Mouse (Mus musculus): ENCODE measurements around the gene Dock2. TPM values are rescaled to one million over a fixed set of nuclear protein-coding genes. Genes with fewer than 3 reads are reported as not detected.
A peak's percentile ranks its signal among the peaks of the same experiment; 100 is the strongest.

The Dock2 gene
- polyA plus RNA-seq, 1 experiment from 2014 or later = 0.58 TPM

DNA sequence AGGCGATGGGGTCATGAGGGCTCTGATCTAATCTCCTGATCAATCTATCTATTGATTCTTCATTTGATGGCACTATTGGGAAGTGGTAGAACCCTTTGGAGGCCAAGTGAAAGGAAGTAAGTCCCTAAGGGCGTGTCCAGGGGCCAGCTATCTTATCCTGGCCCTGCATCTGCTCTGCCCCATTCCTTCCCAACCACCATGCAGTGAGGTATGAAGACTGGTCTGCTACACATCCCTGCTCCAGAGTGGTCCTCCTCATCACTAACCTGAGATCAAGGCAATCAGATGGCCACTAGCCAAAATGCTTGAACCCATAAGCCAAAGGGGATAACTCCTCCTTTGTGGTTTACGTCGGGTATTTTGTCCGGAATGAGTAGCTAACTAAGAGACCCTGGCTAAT lies 256.5 kb downstream of the Dock2 start:
- H3K27me3 ChIP-seq = no peaks in the 10 kb centered on the region
- 84% methylated on average over 5 of the region's 5 CpGs for WGBS
- no peak for ATAC-seq (ENCODE audit: insufficient number of reproducible peaks, insufficient read depth, low FRiP score, low TSS enrichment, low read depth)

DNA sequence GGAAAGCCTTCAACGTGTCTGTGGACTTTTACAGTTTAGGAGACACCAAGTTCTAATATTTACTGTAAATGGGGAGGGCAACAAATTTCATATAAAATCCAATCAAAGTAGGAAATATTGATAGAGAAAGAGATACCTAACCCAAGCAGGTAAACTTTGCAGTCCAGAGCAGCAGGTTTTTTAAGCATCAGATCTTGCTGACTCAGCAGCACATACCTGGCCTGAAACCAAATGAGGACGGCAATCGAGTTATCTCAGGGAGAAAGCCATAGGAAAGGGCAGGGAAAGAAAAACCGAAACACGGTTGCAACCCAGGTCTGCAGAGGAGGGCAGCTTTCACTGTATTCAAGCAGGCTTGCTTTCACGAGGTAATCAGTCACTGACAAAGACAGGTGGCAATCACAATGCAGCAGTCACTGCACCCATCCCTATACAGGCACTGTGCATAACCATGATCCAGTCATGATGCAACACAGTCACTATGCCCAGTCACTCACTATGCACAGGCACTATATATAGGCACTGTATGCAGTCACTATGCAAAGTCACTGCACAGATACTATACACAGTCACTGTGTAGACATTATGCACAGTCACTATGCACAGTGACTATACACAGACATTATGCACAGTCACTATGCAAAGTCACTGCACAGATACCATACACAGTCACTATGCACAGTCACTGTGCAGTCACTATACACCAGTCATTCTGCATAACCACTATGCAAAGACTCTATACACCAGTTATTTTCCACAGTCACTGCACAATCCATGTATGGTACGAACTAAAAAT lies 258.4 kb downstream of the Dock2 start:
- H3K27me3 ChIP-seq = no peaks in the 10 kb centered on the region
- H3K4me2 ChIP-seq = no peak overlapping the region
- H3K9ac ChIP-seq (replicated peaks) = no peak overlapping the region
- no peaks in the 10 kb centered on the region for H3K9me3 ChIP-seq
- H3K4me3 ChIP-seq (replicated peaks) = no peak overlapping the region
- H3K4me1 ChIP-seq (replicated peaks) = no peaks in the 10 kb centered on the region
- no peak overlapping the region for H3K27ac ChIP-seq
- no peaks in the 10 kb centered on the region for H3K36me3 ChIP-seq
- 0 out of 2 replicates have a peak, but pooled peaks have one; percentile 26 for ATAC-seq (ENCODE audit: insufficient number of reproducible peaks, insufficient read depth, low FRiP score, low TSS enrichment, low read depth)
- 78% methylated on average over 7 of the region's 7 CpGs for WGBS

More for the DNA sequence above, 256.5 kb downstream of the Dock2 start:
- H3K4me3 ChIP-seq (replicated peaks) = no peak overlapping the region
- no peak overlapping the region for H3K4me2 ChIP-seq
- H3K4me1 ChIP-seq (replicated peaks) = no peaks in the 10 kb centered on the region
- H3K9me3 ChIP-seq = no peaks in the 10 kb centered on the region
- no peaks in the 10 kb centered on the region for H3K36me3 ChIP-seq
- no peak overlapping the region for H3K27ac ChIP-seq
- no peak overlapping the region for H3K9ac ChIP-seq (replicated peaks)

DNA sequence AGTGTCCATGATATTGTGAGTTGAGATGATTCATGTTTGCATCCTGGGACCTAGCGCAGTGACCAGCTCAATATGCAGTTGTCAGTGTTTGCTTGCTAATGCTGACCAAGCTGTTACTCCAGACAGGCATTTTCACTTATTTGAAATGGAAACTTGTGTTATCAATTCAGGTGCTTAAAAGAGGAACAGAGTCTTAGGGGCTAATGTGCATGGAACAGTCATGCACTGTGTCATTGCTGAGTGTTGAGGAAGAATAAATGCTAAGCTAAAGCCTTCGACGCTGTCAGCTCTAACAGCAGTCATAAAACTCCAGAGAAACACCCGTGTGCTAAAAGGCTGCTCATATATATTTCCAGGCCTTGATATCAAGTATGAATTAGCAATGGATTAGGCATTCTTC lies 259.1 kb downstream of the Dock2 start:
- no peak overlapping the region for H3K4me3 ChIP-seq (replicated peaks)
- ATAC-seq (ENCODE audit: insufficient number of reproducible peaks, insufficient read depth, low FRiP score, low TSS enrichment, low read depth) = no peak
- H3K27ac ChIP-seq = no peak overlapping the region
- no peaks in the 10 kb centered on the region for H3K4me1 ChIP-seq (replicated peaks)
- no peak overlapping the region for H3K9ac ChIP-seq (replicated peaks)
- no peaks in the 10 kb centered on the region for H3K27me3 ChIP-seq
- 76% methylated on average over 4 of the region's 4 CpGs for WGBS
- H3K36me3 ChIP-seq = no peaks in the 10 kb centered on the region
- H3K4me2 ChIP-seq = no peak overlapping the region
- H3K9me3 ChIP-seq = no peaks in the 10 kb centered on the region

DNA sequence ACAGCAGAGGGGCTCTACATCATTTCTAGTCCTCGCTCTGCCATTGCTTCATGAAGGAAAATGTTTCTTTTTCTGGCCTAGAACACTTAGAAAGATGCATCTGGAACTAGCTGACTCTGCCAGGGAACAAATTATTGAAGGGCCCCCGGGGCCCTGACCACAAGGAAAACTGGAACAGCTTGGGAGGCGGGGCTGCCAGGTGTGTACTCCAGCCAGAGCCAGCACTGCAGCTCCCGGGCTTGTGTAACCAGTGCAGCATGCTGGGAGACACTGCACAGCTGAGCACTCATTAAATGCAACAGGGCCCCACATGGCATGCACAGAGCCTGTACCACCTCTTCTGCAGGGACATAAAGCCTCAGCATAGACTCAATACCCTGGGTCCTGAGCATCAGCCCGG lies 265.1 kb downstream of the Dock2 start:
- Histone ChIP-seq H3K4me3 (replicated peaks) (no peak overlapping the region), H3K4me1 (replicated peaks) (peaks cover 10% of the 10 kb centered on the region; the same call in 1 of the 2 replicates), H3K4me2 (no peak overlapping the region), H3K9me3 (no peaks in the 10 kb centered on the region), H3K27ac (no peak overlapping the region), H3K27me3 (no peaks in the 10 kb centered on the region), H3K9ac (replicated peaks) (no peak overlapping the region), H3K36me3 (no peaks in the 10 kb centered on the region)
- 43% methylated on average over 5 of the region's 5 CpGs for WGBS
- peak; percentile 86 for ATAC-seq (ENCODE audit: insufficient number of reproducible peaks, insufficient read depth, low FRiP score, low TSS enrichment, low read depth)

DNA sequence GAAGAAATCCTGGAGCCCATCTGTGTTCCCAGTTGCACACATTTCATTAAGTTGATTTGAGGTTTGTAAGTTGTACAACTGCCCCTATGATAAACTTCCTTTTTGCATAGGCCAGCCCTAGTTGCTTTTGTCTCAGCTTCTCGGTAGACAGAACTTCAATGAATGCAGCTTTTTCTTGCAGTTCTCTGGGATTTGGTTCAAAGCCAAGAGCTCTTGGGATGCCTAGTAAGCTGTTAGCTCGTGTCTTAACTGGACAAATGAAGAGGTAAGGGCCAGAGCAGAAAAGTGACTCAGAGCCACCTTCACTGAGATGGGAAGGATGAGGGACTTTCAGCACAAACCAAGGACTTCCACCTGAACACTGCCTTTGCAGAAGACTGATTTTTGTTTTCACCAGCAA lies 266.7 kb downstream of the Dock2 start:
- H3K36me3 ChIP-seq = no peaks in the 10 kb centered on the region
- no peak for ATAC-seq (ENCODE audit: insufficient number of reproducible peaks, insufficient read depth, low FRiP score, low TSS enrichment, low read depth)
- no peak overlapping the region for H3K4me2 ChIP-seq
- H3K9ac ChIP-seq (replicated peaks) = no peak overlapping the region
- no peaks in the 10 kb centered on the region for H3K27me3 ChIP-seq
- 77% methylated on average over 2 of the region's 2 CpGs for WGBS
- peaks cover 10% of the 10 kb centered on the region; the same call in 1 of the 2 replicates for H3K4me1 ChIP-seq (replicated peaks)
- no peak overlapping the region for H3K4me3 ChIP-seq (replicated peaks)
- H3K27ac ChIP-seq = no peak overlapping the region
- no peaks in the 10 kb centered on the region for H3K9me3 ChIP-seq

DNA sequence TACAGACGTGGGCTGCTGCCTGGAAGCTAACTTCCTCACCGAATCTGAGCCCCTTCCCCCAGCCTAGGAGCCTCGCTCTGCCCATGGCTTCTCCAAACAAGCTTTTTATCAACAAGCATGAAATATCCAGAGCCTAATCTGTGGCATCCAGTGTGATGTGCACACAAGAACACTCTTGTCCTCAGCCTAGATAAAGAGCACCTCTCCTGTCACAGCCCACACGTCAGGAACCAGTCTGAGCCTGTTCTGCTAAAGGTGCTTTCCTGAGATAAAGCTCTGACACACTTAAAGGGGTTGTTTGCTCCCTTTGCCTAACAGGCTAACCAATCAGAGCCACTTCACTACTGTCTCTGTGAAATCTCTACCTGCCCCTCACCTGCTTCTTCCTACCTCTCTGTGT lies 268.4 kb downstream of the Dock2 start:
- H3K36me3 ChIP-seq = no peaks in the 10 kb centered on the region
- H3K27ac ChIP-seq = no peak overlapping the region
- no peak overlapping the region for H3K4me3 ChIP-seq (replicated peaks)
- no peak overlapping the region for H3K4me2 ChIP-seq
- peaks cover 10% of the 10 kb centered on the region; the same call in 1 of the 2 replicates for H3K4me1 ChIP-seq (replicated peaks)
- no peak overlapping the region for H3K9ac ChIP-seq (replicated peaks)
- no peak; the same call in 1 of the 2 replicates for ATAC-seq (ENCODE audit: insufficient number of reproducible peaks, insufficient read depth, low FRiP score, low TSS enrichment, low read depth)
- whole genome bisulfite sequencing = 54% methylated on average over 4 of the region's 4 CpGs
- no peaks in the 10 kb centered on the region for H3K27me3 ChIP-seq
- H3K9me3 ChIP-seq = no peaks in the 10 kb centered on the region

DNA sequence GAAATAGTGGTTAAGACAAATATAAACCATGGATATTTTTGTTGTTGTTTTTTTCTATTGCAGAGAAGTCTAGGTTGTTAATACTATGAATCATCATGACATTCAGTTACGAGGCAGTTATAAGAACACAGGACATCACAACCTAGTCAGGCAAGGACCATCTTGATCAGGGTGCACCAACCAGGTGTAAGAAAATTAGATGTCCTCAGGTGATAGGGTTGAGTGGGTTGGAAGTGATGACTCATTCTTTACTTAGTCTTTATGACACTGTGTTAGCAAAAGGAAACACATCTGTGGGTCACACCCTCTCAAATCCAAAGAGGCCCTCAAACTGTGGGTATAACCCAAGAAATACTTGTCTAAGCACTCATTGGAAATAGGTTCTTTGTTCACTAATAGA lies 277.3 kb downstream of the Dock2 start:
- 87% methylated on average over 1 of the region's 1 CpGs for WGBS
- Histone ChIP-seq H3K4me1 (replicated peaks) (no peaks in the 10 kb centered on the region), H3K4me3 (replicated peaks) (no peak overlapping the region), H3K27me3 (no peaks in the 10 kb centered on the region), H3K4me2 (no peak overlapping the region), H3K36me3 (no peaks in the 10 kb centered on the region), H3K9ac (replicated peaks) (no peak overlapping the region), H3K9me3 (no peaks in the 10 kb centered on the region), H3K27ac (no peak overlapping the region)
- no peak for ATAC-seq (ENCODE audit: insufficient number of reproducible peaks, insufficient read depth, low FRiP score, low TSS enrichment, low read depth)

DNA sequence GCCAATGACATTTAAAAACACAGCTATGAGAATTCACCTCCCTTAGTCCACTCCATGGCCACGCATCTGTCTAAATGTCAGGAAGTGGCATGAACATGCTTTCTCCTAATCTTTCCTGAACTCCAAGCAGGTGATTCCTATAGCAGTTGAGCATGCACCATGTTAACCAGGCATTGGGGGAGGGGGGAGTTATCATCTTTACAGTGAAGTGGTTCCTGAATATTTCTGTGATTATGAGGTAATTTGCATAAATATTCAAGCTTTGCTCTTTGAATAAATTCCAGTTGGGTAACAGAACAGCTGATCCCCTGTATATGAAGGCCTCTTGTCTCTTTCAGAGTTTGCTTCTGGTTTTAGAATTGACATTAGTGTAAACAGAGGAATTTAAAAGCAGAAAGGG lies 284.0 kb downstream of the Dock2 start:
- ATAC-seq (ENCODE audit: insufficient number of reproducible peaks, insufficient read depth, low FRiP score, low TSS enrichment, low read depth) = no peak
- Histone ChIP-seq H3K9ac (replicated peaks) (no peak overlapping the region), H3K4me2 (no peak overlapping the region), H3K4me1 (replicated peaks) (no peaks in the 10 kb centered on the region), H3K9me3 (no peaks in the 10 kb centered on the region), H3K36me3 (no peaks in the 10 kb centered on the region), H3K4me3 (replicated peaks) (no peak overlapping the region), H3K27ac (no peak overlapping the region), H3K27me3 (no peaks in the 10 kb centered on the region)
- 89% methylated on average over 1 of the region's 1 CpGs for WGBS

DNA sequence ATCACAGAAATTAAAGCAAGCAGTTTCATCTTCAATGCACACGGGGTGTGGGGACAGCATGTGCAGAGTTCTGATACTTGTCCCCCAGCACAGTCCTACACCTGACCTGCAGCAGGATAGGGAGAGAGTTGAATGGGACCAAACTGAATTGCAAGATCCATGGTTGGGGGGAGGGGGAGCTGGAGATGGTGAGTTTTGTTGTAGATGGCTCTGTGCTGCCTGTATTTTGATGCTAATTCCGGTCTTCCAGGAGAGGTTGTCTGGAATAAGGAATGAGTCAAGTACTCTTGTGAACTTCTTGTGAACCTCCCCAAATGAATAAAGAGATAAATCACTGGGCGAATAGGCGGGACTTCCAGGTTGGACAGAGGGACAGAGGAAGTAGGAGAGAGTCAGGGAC lies 289.0 kb downstream of the Dock2 start:
- Histone ChIP-seq H3K36me3 (no peaks in the 10 kb centered on the region), H3K4me2 (no peak overlapping the region), H3K27ac (no peak overlapping the region), H3K27me3 (no peaks in the 10 kb centered on the region), H3K4me1 (replicated peaks) (no peaks in the 10 kb centered on the region), H3K9ac (replicated peaks) (no peak overlapping the region), H3K9me3 (no peaks in the 10 kb centered on the region), H3K4me3 (replicated peaks) (no peak overlapping the region)
- WGBS = 84% methylated on average over 4 of the region's 4 CpGs
- ATAC-seq (ENCODE audit: insufficient number of reproducible peaks, insufficient read depth, low FRiP score, low TSS enrichment, low read depth) = no peak

DNA sequence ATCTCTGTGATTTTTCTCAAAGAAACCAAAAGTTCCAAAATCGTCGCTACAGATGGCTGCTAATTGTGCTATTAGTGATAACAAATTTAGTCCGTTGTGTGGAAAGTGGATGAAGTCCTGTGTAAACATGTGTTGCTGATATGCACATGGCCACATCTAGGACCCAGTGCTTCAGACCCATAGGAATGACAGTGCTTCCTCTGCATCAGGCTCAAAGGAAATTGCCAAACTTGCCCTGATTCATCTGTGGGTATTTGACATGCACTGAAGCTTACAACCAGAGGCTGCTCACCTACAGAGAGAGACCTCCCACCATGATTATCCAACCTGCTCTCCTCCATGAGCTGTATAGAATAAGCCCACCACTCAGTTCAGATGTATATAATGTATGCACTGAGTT lies 290.7 kb downstream of the Dock2 start:
- H3K27me3 ChIP-seq = no peaks in the 10 kb centered on the region
- no peak overlapping the region for H3K4me3 ChIP-seq (replicated peaks)
- H3K36me3 ChIP-seq = no peaks in the 10 kb centered on the region
- no peaks in the 10 kb centered on the region for H3K4me1 ChIP-seq (replicated peaks)
- H3K27ac ChIP-seq = no peak overlapping the region
- 89% methylated on average over 3 of the region's 3 CpGs for WGBS
- no peak overlapping the region for H3K4me2 ChIP-seq
- ATAC-seq (ENCODE audit: insufficient number of reproducible peaks, insufficient read depth, low FRiP score, low TSS enrichment, low read depth) = no peak
- no peak overlapping the region for H3K9ac ChIP-seq (replicated peaks)
- no peaks in the 10 kb centered on the region for H3K9me3 ChIP-seq

DNA sequence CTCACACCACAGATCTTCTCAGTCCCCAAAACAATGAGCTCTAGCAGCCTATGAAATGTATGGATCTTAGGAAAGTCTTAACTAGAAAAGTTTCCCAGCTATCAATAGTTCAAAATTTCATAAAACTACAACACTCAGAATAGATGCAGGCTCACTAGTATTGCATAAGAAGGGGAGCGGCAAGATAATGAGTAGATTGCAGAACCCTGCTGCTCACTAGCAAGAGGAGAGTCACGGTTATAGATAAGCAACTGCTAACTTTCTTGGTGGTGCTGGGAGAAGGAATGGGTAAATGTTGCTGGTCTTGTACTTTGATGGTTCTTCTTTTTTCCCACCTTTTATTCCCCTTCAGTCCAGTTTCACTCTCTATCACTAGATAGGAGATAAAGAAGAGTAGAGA lies 291.5 kb downstream of the Dock2 start:
- ATAC-seq (ENCODE audit: insufficient number of reproducible peaks, insufficient read depth, low FRiP score, low TSS enrichment, low read depth) = no peak
- Histone ChIP-seq H3K4me3 (replicated peaks) (no peak overlapping the region), H3K4me2 (no peak overlapping the region), H3K36me3 (no peaks in the 10 kb centered on the region), H3K9me3 (no peaks in the 10 kb centered on the region), H3K9ac (replicated peaks) (no peak overlapping the region), H3K4me1 (replicated peaks) (no peaks in the 10 kb centered on the region), H3K27ac (no peak overlapping the region), H3K27me3 (no peaks in the 10 kb centered on the region)
- WGBS = 94% methylated on average over 2 of the region's 2 CpGs

DNA sequence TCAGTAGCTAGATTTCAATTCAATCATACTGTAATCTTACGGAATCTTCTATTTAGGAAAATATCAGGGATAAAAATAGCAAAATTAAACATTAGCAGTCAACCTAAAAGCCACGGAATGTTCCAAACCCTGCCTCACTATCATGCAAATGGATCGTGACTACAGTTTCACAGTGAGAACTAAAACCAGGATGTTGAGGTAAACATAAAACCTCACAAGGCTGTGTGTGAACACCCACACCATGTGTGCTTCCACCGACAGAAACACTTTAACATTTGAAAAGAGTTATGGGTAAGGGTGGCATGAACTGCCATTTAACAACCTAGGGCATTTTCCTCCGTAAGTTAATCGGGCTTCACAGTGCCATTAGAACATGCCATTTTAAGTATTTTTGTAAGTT lies 294.1 kb downstream of the Dock2 start:
- ATAC-seq (ENCODE audit: insufficient number of reproducible peaks, insufficient read depth, low FRiP score, low TSS enrichment, low read depth) = no peak
- Histone ChIP-seq H3K27me3 (no peaks in the 10 kb centered on the region), H3K27ac (no peak overlapping the region), H3K9me3 (no peaks in the 10 kb centered on the region), H3K4me1 (replicated peaks) (no peaks in the 10 kb centered on the region), H3K36me3 (no peaks in the 10 kb centered on the region), H3K4me2 (no peak overlapping the region), H3K9ac (replicated peaks) (no peak overlapping the region), H3K4me3 (replicated peaks) (no peak overlapping the region)
- 77% methylated on average over 6 of the region's 6 CpGs for WGBS
